Mouse (Mus musculus) lung, postnatal 0 days (tissue): ENCODE data around the gene Galnt7. TPM values are rescaled to one million over a fixed set of nuclear protein-coding genes. Genes with fewer than 3 reads are reported as not detected.

Experiments
- ATAC-seq: fragments of 200-750 bp; cut with Nextera tagmentation; 2 replicates; pipeline ENCODE4 v1.8.0; 2017; ENCODE audit warnings: moderate library complexity
- DNase-seq: peaks from one replicate; pipeline ENCODE4 v3.0.0-alpha.2; 2016; ENCODE audit warnings: low spot score
- H3K27ac ChIP-seq: fragments of 300-500 bp; sonication (generic); 2 replicates; pipeline ENCODE4 v1.5.1; 2014; ENCODE audit warnings: antibody characterized with exemption, mild to moderate bottlenecking, low read length, mixed read lengths
- H3K27me3 ChIP-seq: fragments of 300-500 bp; sonication (generic); replicated peaks from 2 replicates; pipeline ENCODE4 v1.6.1; 2014; ENCODE audit warnings: low read length, mixed read lengths; ENCODE audit not compliant: insufficient read depth
- H3K36me3 ChIP-seq: fragments of 300-500 bp; sonication (generic); 2 replicates; pipeline ENCODE4 v1.6.1; 2014; ENCODE audit warnings: low read length, mixed read lengths; ENCODE audit not compliant: insufficient read depth
- H3K4me1 ChIP-seq: fragments of 300-500 bp; sonication (generic); 2 replicates; pipeline ENCODE4 v1.6.1; 2014; ENCODE audit warnings: antibody characterized with exemption, low read depth, low read length, mixed read lengths; ENCODE audit not compliant: insufficient read depth
- H3K4me2 ChIP-seq: fragments of 300-500 bp; sonication (generic); replicated peaks from 2 replicates; pipeline ENCODE4 v1.6.1; 2014; ENCODE audit warnings: low read depth, mild to moderate bottlenecking, low read length, moderate library complexity, mixed read lengths
- H3K4me3 ChIP-seq: fragments of 300-500 bp; sonication (generic); 2 replicates; pipeline ENCODE4 v1.5.1; 2014; ENCODE audit warnings: low read depth, low read length
- H3K9ac ChIP-seq: fragments of 300-500 bp; sonication (generic); replicated peaks from 2 replicates; pipeline ENCODE4 v1.6.1; 2014; ENCODE audit warnings: low read depth, mild to moderate bottlenecking
- H3K9me3 ChIP-seq: fragments of 300-500 bp; sonication (generic); 2 replicates; pipeline ENCODE4 v1.6.1; 2016; ENCODE audit warnings: low read length, mixed read lengths
- CTCF ChIP-seq: IDR thresholded peaks from 2 replicates; pipeline ENCODE4 v1.5.1; 2016; ENCODE audit warnings: antibody characterized with exemption, mild to moderate bottlenecking
- EP300 ChIP-seq: IDR thresholded peaks from 2 replicates; pipeline ENCODE4 v1.6.1; 2016; ENCODE audit warnings: antibody characterized with exemption, mild to moderate bottlenecking, control low read depth
- WGBS: fragments of 180-500 bp; shearing (Covaris S2); extraction: QIAGEN DNeasy Blood & Tissue Kit; methylation state at CpG from one replicate; pipeline ENCODE4 v1.1.7; 2014; 5-methylcytosine and 5-hydroxymethylcytosine counted together
- polyA plus RNA-seq: library from polyadenylated mRNA; unstranded; fragments of >200 nt; fragmentation: Nextera tagmentation; extraction: Ambion mirVana; gene quantifications from 2 replicates; pipeline ENCODE4 v1.2.1, GENCODE M21; 2015

Gene Galnt7
- polyA plus RNA-seq, 1 experiment from 2014 or later, result 5.0 TPM

GRCm38 (mm10) chr8:57552102-57553032 lies 100.5 kb downstream of the Galnt7 start:
- Histone ChIP-seq H3K36me3 (no peaks in the 10 kb centered on the region), H3K9ac (no peak overlapping the region), H3K4me2 (no peak overlapping the region), H3K4me1 (no peaks in the 10 kb centered on the region), H3K9me3 (no peaks in the 10 kb centered on the region), H3K27ac (no peak overlapping the region), H3K27me3 (no peaks in the 10 kb centered on the region), H3K4me3 (no peak overlapping the region)
- ATAC-seq, result no peak
- no peak for DNase-seq
- TF ChIP-seq EP300, result no peak
- no peak for TF ChIP-seq CTCF
- WGBS, result 72% methylated on average over 14 of the region's 14 CpGs

GRCm38 (mm10) chr8:57547581-57547980 lies 105.3 kb downstream of the Galnt7 start:
- H3K9me3 ChIP-seq, result no peaks in the 10 kb centered on the region
- H3K27me3 ChIP-seq, result no peaks in the 10 kb centered on the region
- H3K4me3 ChIP-seq, result no peak overlapping the region
- no peak overlapping the region for H3K27ac ChIP-seq
- DNase-seq (no peak), ATAC-seq (no peak)
- H3K4me2 ChIP-seq, result no peak overlapping the region
- H3K36me3 ChIP-seq, result no peaks in the 10 kb centered on the region
- H3K4me1 ChIP-seq, result no peaks in the 10 kb centered on the region
- no peak overlapping the region for H3K9ac ChIP-seq
- TF ChIP-seq EP300 (no peak), CTCF (no peak)
- 43% methylated on average over 12 of the region's 12 CpGs for WGBS

- DNase-seq, result no peak
- no peak for ATAC-seq
- no peak overlapping the region for H3K9ac ChIP-seq
- no peaks in the 10 kb centered on the region for H3K27me3 ChIP-seq
- WGBS, result 77% methylated on average over 3 of the region's 3 CpGs
- H3K4me3 ChIP-seq, result no peak overlapping the region
- TF ChIP-seq EP300 (no peak), CTCF (no peak)
- H3K4me2 ChIP-seq, result no peak overlapping the region
- H3K36me3 ChIP-seq, result no peaks in the 10 kb centered on the region
- H3K4me1 ChIP-seq, result no peaks in the 10 kb centered on the region
- no peaks in the 10 kb centered on the region for H3K9me3 ChIP-seq
- no peak overlapping the region for H3K27ac ChIP-seq
Measured at GRCm38 (mm10) chr8:57546834-57547233, 106.0 kb downstream of the Galnt7 start.

- Histone ChIP-seq H3K9me3 (no peaks in the 10 kb centered on the region), H3K9ac (no peak overlapping the region), H3K4me2 (no peak overlapping the region), H3K27ac (no peak overlapping the region), H3K4me3 (no peak overlapping the region), H3K36me3 (no peaks in the 10 kb centered on the region), H3K27me3 (no peaks in the 10 kb centered on the region), H3K4me1 (no peaks in the 10 kb centered on the region)
- DNase-seq, result no peak
- WGBS, result 83% methylated on average over 3 of the region's 3 CpGs
- TF ChIP-seq CTCF (no peak), EP300 (no peak)
- no peak for ATAC-seq
Measured at GRCm38 (mm10) chr8:57546401-57546800, 106.4 kb downstream of the Galnt7 start.

- no peaks in the 10 kb centered on the region for H3K4me1 ChIP-seq
- DNase-seq (no peak), ATAC-seq (no peak)
- H3K4me3 ChIP-seq, result no peak overlapping the region
- TF ChIP-seq CTCF (no peak), EP300 (no peak)
- no peaks in the 10 kb centered on the region for H3K36me3 ChIP-seq
- no peak overlapping the region for H3K4me2 ChIP-seq
- no peaks in the 10 kb centered on the region for H3K9me3 ChIP-seq
- 70% methylated on average over 9 of the region's 9 CpGs for WGBS
- no peaks in the 10 kb centered on the region for H3K27me3 ChIP-seq
- H3K9ac ChIP-seq, result no peak overlapping the region
- H3K27ac ChIP-seq, result no peak overlapping the region
Measured at GRCm38 (mm10) chr8:57541405-57541804, 111.4 kb downstream of the Galnt7 start.

- H3K4me3 ChIP-seq, result no peak overlapping the region
- H3K4me1 ChIP-seq, result no peaks in the 10 kb centered on the region
- no peaks in the 10 kb centered on the region for H3K36me3 ChIP-seq
- H3K4me2 ChIP-seq, result no peak overlapping the region
- no peak overlapping the region for H3K27ac ChIP-seq
- no peaks in the 10 kb centered on the region for H3K9me3 ChIP-seq
- ATAC-seq (no peak), DNase-seq (no peak)
- H3K9ac ChIP-seq, result no peak overlapping the region
- TF ChIP-seq EP300 (no peak), CTCF (no peak)
- H3K27me3 ChIP-seq, result no peaks in the 10 kb centered on the region
- 74% methylated on average over 11 of the region's 11 CpGs for WGBS
Measured at GRCm38 (mm10) chr8:57540951-57541350, 111.9 kb downstream of the Galnt7 start.
